Mouse (Mus musculus) heart, postnatal 0 days (tissue): ENCODE measurements at regions not wholly inside any gene's neighbourhood (a gene's known extent, or its start where the extent isn't known, plus 50 kb on each side); places are given as distances from the start of the nearest gene placed in this dataset.
A peak's percentile ranks its signal among the peaks of the same experiment; 100 is the strongest.

Experiments
- ATAC-seq: fragments of 200-750 bp; cut with Nextera tagmentation; 2 replicates; pipeline ENCODE4 v1.8.0; 2017; ENCODE audit warnings: low read depth, moderate number of reproducible peaks, moderate library complexity; ENCODE audit not compliant: insufficient read depth
- DNase-seq: peaks from one replicate; pipeline ENCODE4 v3.0.0-alpha.2; 2016; ENCODE audit warnings: low spot score
- H3K27ac ChIP-seq: fragments of 300-500 bp; sonication (generic); 2 replicates; pipeline ENCODE4 v1.5.1; 2014; ENCODE audit warnings: low read depth, mild to moderate bottlenecking
- H3K27me3 ChIP-seq: fragments of 300-500 bp; sonication (generic); 2 replicates; pipeline ENCODE4 v1.6.1; 2014; ENCODE audit warnings: low read length, mixed read lengths; ENCODE audit not compliant: control insufficient read depth, insufficient read depth
- H3K36me3 ChIP-seq: fragments of 300-500 bp; sonication (generic); replicated peaks from 2 replicates; pipeline ENCODE4 v1.6.1; 2014; ENCODE audit warnings: low read length, mixed read lengths; ENCODE audit not compliant: control insufficient read depth, insufficient read depth
- H3K4me1 ChIP-seq: fragments of 300-500 bp; sonication (generic); 2 replicates; pipeline ENCODE4 v1.6.1; 2014; ENCODE audit warnings: antibody characterized with exemption; ENCODE audit not compliant: control insufficient read depth, insufficient read depth
- H3K4me2 ChIP-seq: fragments of 300-500 bp; sonication (generic); 2 replicates; pipeline ENCODE4 v1.6.1; 2014; ENCODE audit warnings: low read depth, mild to moderate bottlenecking, low read length, moderate library complexity
- H3K4me3 ChIP-seq: fragments of 300-500 bp; sonication (generic); 2 replicates; pipeline ENCODE4 v1.5.1; 2014; ENCODE audit warnings: low read depth, low read length
- H3K9ac ChIP-seq: fragments of 300-500 bp; sonication (generic); replicated peaks from 2 replicates; pipeline ENCODE4 v1.6.1; 2014; ENCODE audit warnings: low read depth, low read length, mixed read lengths
- H3K9me3 ChIP-seq: fragments of 300-500 bp; sonication (generic); replicated peaks from 2 replicates; pipeline ENCODE4 v1.6.1; 2016; ENCODE audit warnings: low read length; ENCODE audit not compliant: control insufficient read depth
- CTCF ChIP-seq: IDR thresholded peaks from 2 replicates; pipeline ENCODE4 v1.5.1; 2016; ENCODE audit warnings: antibody characterized with exemption, control low read depth, low read depth
- EP300 ChIP-seq: IDR thresholded peaks from 2 replicates; pipeline ENCODE4 v1.6.1; 2016; ENCODE audit warnings: antibody characterized with exemption, low read depth
- WGBS: fragments of 180-500 bp; shearing (Covaris S2); extraction: QIAGEN DNeasy Blood & Tissue Kit; methylation state at CpG from one replicate; pipeline ENCODE4 v1.1.7; 2014; 5-methylcytosine and 5-hydroxymethylcytosine counted together

GRCm38 (mm10) chr4:97417943-97418342, 235.0 kb upstream of the Gm10192 start:
- H3K4me1 ChIP-seq, result no peaks in the 10 kb centered on the region
- H3K27me3 ChIP-seq, result no peaks in the 10 kb centered on the region
- no peak overlapping the region for H3K4me3 ChIP-seq
- H3K4me2 ChIP-seq, result no peak overlapping the region
- no peak overlapping the region for H3K27ac ChIP-seq
- TF ChIP-seq CTCF, result peak; percentile 13; the same call in 1 of the 2 replicates
- no peak for TF ChIP-seq EP300
- no peak for DNase-seq
- no peaks in the 10 kb centered on the region for H3K9me3 ChIP-seq
- no peak overlapping the region for H3K9ac ChIP-seq
- H3K36me3 ChIP-seq, result no peaks in the 10 kb centered on the region
- no peak for ATAC-seq

- H3K9ac ChIP-seq, result no peak overlapping the region
- no peaks in the 10 kb centered on the region for H3K27me3 ChIP-seq
- no peak for TF ChIP-seq EP300
- TF ChIP-seq CTCF, result no peak
- DNase-seq (no peak), ATAC-seq (no peak)
- 86% methylated on average over 7 of the region's 7 CpGs for WGBS
- no peaks in the 10 kb centered on the region for H3K9me3 ChIP-seq
- no peak overlapping the region for H3K4me3 ChIP-seq
- no peak overlapping the region for H3K4me2 ChIP-seq
- H3K27ac ChIP-seq, result no peak overlapping the region
- H3K36me3 ChIP-seq, result no peaks in the 10 kb centered on the region
- H3K4me1 ChIP-seq, result no peaks in the 10 kb centered on the region
Measured at GRCm38 (mm10) chr4:97408633-97409296, 225.8 kb upstream of the Gm10192 start.

GRCm38 (mm10) chr4:97394697-97395280, 211.8 kb upstream of the Gm10192 start:
- WGBS, result 69% methylated on average over 3 of the region's 3 CpGs

GRCm38 (mm10) chr4:97381084-97381483, 198.1 kb upstream of the Gm10192 start:
- Histone ChIP-seq H3K27ac (no peak overlapping the region), H3K9ac (no peak overlapping the region), H3K4me3 (no peak overlapping the region), H3K4me2 (no peak overlapping the region), H3K36me3 (no peaks in the 10 kb centered on the region), H3K9me3 (no peaks in the 10 kb centered on the region), H3K27me3 (no peaks in the 10 kb centered on the region), H3K4me1 (no peaks in the 10 kb centered on the region)
- TF ChIP-seq CTCF (no peak), EP300 (no peak)
- ATAC-seq (no peak), DNase-seq (no peak)
- WGBS, result 45% methylated on average over 3 of the region's 3 CpGs

More at GRCm38 (mm10) chr4:97394697-97395280, 211.8 kb upstream of the Gm10192 start:
- no peaks in the 10 kb centered on the region for H3K27me3 ChIP-seq
- no peak overlapping the region for H3K4me3 ChIP-seq
- H3K36me3 ChIP-seq, result no peaks in the 10 kb centered on the region
- H3K9me3 ChIP-seq, result no peaks in the 10 kb centered on the region
- H3K9ac ChIP-seq, result no peak overlapping the region
- no peaks in the 10 kb centered on the region for H3K4me1 ChIP-seq
- H3K27ac ChIP-seq, result no peak overlapping the region
- ATAC-seq (no peak), DNase-seq (no peak)
- TF ChIP-seq CTCF (no peak), EP300 (no peak)
- no peak overlapping the region for H3K4me2 ChIP-seq

- no peaks in the 10 kb centered on the region for H3K27me3 ChIP-seq
- H3K9ac ChIP-seq, result no peak overlapping the region
- no peak overlapping the region for H3K27ac ChIP-seq
- TF ChIP-seq EP300, result no peak
- no peak for TF ChIP-seq CTCF
- H3K4me1 ChIP-seq, result no peaks in the 10 kb centered on the region
- no peaks in the 10 kb centered on the region for H3K9me3 ChIP-seq
- H3K36me3 ChIP-seq, result no peaks in the 10 kb centered on the region
- H3K4me2 ChIP-seq, result no peak overlapping the region
- DNase-seq (no peak), ATAC-seq (no peak)
- 69% methylated on average over 8 of the region's 8 CpGs for WGBS
- no peak overlapping the region for H3K4me3 ChIP-seq
Measured at GRCm38 (mm10) chr4:97377593-97378542, 194.9 kb upstream of the Gm10192 start.
